Mouse (Mus musculus): ENCODE results near the gene Ctns.

DNA sequence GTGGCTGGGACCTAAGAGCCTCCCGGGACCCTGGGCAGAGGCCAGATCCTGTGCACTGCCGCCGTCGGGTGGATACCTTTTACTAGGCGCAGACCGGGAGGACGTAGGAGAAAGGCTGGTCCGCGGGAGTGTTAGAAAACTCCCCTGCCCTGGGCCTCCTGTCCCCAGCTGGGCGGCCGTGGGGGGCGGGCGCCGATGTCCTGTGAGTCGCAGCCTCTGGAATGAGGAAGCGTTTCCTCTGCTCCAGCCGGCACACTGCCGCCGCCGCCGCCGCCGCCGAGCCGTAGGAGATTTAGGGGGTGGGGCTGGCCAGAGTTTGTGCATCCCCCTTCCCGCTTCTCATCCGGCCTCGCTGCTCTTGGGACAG lies 21.4 kb downstream of the Ctns start:
- no peak for TF ChIP-seq CTCF (IDR thresholded peaks at IDR 0.05; ENCODE audit: insufficient read depth, low read length)
- TF ChIP-seq POLR2A (IDR thresholded peaks at IDR 0.05; ENCODE audit: borderline replicate concordance, extremely low read depth, low read depth, low read length) = peak; percentile 51; the same call in 1 of the 2 replicates
